Comparison of ENCODE assay signal across 16 mouse cellular contexts in the genomic region with DNA sequence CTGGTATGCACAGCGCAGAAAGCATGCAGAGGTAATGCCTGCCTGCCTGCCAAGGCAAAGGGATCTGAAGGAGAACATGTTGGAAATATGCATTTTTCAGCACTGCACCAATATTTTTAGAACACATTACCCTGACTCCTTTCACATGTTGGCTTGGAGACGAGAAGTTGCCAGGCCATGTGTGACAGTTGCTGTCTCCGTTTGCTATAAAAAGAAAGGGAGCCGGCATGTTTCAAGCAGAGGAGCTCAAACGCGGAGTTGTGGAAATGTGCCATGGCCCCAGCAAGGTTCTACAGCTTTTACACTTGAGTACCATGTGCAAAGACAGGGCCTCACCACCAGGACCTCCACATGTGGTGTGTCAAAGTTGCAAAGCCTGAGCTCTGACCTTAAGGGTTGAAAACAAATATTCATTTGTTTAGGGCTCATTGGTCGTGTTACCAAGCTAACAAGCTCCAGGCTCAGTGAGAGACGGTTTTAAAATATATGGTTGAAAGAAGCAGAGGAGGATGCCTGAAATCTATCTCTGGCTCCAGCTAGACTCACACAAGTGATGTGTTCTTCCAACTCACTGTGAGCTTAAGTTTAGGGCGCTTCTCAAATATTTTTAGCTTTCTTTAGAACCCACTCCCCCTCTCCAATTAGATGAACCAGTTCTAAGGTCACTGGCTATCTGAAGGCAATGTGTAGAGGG.
DNase-seq lines count a peak whose midpoint lies in the region; ATAC-seq lines count a peak whose summit lies in the region.
"Had no signal": no experiment of that assay in that cellular context is flagged by ENCODE, and none has a peak within 500 bp of the region (broad histone marks: within the 10 kb centered on the region; RNA-seq: fewer than 3 reads in every experiment).

No protein-coding gene starts in this region.

- ATAC-seq in frontal cortex, adult (ENCODE audit: low TSS enrichment) = peak; percentile 77
- no peak for ATAC-seq in hindbrain, embryonic 11.5 days (ENCODE audit: low FRiP score)
- ATAC-seq: intestine, embryonic 15.5 days had no signal

- no peaks in the 10 kb centered on the region for H3K9me3 ChIP-seq in hindbrain, embryonic 11.5 days (ENCODE audit: control insufficient read depth, low read length)
- H3K9me3 ChIP-seq: intestine, embryonic 15.5 days; lung, embryonic 15.5 days; midbrain, embryonic 12.5 days; neural tube, embryonic 15.5 days had no signal

- H3K4me2 ChIP-seq in hindbrain, embryonic 11.5 days (replicated peaks; ENCODE audit: low read depth, low read length) = no peak overlapping the region
- H3K4me2 ChIP-seq: intestine, embryonic 15.5 days; lung, embryonic 15.5 days; midbrain, embryonic 12.5 days; neural tube, embryonic 15.5 days had no signal

- WGBS in hindbrain, embryonic 11.5 days = 83% methylated on average over 9 of the region's 9 CpGs

- H3K36me3 ChIP-seq in hindbrain, embryonic 11.5 days (ENCODE audit: control insufficient read depth, insufficient read depth, low read length) = no peaks in the 10 kb centered on the region
- H3K36me3 ChIP-seq: intestine, embryonic 15.5 days; lung, embryonic 15.5 days; midbrain, embryonic 12.5 days; neural tube, embryonic 15.5 days had no signal

- no peak overlapping the region for H3K27ac ChIP-seq in hindbrain, embryonic 11.5 days (ENCODE audit: low read depth, low read length)
- H3K27ac ChIP-seq: intestine, embryonic 15.5 days; lung, embryonic 15.5 days; midbrain, embryonic 12.5 days; neural tube, embryonic 15.5 days; stomach, postnatal 0 days had no signal

- DNase-seq in frontal cortex, postnatal 25 days (ENCODE audit: low spot score in 2 of 2) = no peak
- DNase-seq in cerebellum, postnatal 25 days = peak; percentile 60 to 62
- DNase-seq in frontal cortex, adult 2 months (ENCODE audit: extremely low spot score in 1 of 2, low spot score in 1 of 2) = peak; percentile 68 to 71
- DNase-seq in right cerebral cortex, adult 18-20 months = peak; percentile 64
- no peak for DNase-seq in hindbrain, embryonic 11.5 days (ENCODE audit: low spot score)
- no peak for DNase-seq in natural killer cell, adult 2 months (ENCODE audit: low spot score in 2 of 2)
- DNase-seq: adrenal gland, postnatal 14 days; heart, postnatal 14 days; kidney, postnatal 25 days; liver had no signal

- no peak overlapping the region for H3K4me3 ChIP-seq in hindbrain, embryonic 11.5 days (ENCODE audit: low read depth, low read length)
- H3K4me3 ChIP-seq: intestine, embryonic 15.5 days; lung, embryonic 15.5 days; midbrain, embryonic 12.5 days; neural tube, embryonic 15.5 days had no signal

- no peaks in the 10 kb centered on the region for H3K27me3 ChIP-seq in hindbrain, embryonic 11.5 days (ENCODE audit: control insufficient read depth, insufficient read depth, low read length)
- H3K27me3 ChIP-seq: intestine, embryonic 15.5 days; lung, embryonic 15.5 days; midbrain, embryonic 12.5 days; neural tube, embryonic 15.5 days had no signal

- no peaks in the 10 kb centered on the region for H3K4me1 ChIP-seq in hindbrain, embryonic 11.5 days (replicated peaks; ENCODE audit: control insufficient read depth, insufficient read depth, low read length)
- H3K4me1 ChIP-seq: intestine, embryonic 15.5 days; lung, embryonic 15.5 days had no signal

- H3K9ac ChIP-seq in hindbrain, embryonic 11.5 days (ENCODE audit: low read depth, low read length) = no peak overlapping the region
- H3K9ac ChIP-seq: intestine, embryonic 15.5 days; lung, embryonic 15.5 days; midbrain, embryonic 12.5 days; neural tube, embryonic 15.5 days had no signal

Comparison
In these comparisons a context has a peak if more than half of its experiments do, and no peak if none do; other contexts are left out.
1. DNase-seq: peak in cerebellum, postnatal 25 days (2 of 2), frontal cortex, adult 2 months (2 of 2) and right cerebral cortex, adult 18-20 months (single experiment); none in frontal cortex, postnatal 25 days (0 of 2), hindbrain, embryonic 11.5 days (single experiment) and natural killer cell, adult 2 months (0 of 2).